Comparison of ENCODE assay signal across 14 mouse cellular contexts in the genomic region with DNA sequence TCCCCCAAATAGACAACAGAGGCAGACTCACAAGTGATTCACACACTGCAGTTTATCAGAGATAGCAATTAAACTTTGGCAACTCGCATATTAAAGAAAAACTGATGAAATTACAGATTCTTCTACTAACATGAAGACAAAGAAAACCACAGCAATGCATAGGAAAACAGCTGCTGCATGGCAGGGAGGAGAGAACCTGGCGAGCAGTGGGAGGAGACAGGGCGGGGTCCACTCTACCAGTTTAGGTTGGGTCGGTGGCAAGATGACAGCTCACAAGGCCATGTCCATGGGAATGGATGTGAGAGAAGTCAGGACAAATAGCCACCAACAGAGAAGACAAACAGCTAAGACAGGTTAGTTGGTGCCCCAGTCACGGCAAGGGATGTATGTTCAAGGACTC. TPM values are rescaled to one million over a fixed set of nuclear protein-coding genes. Genes with fewer than 3 reads are reported as not detected.
DNase-seq lines count a peak whose midpoint lies in the region; ATAC-seq and TF ChIP-seq lines count a peak whose summit lies in the region.
"Had no signal": no experiment of that assay in that cellular context is flagged by ENCODE, and none has a peak within 500 bp of the region (broad histone marks: within the 10 kb centered on the region; RNA-seq: fewer than 3 reads in every experiment).

No protein-coding gene starts in this region.

- H3K9ac ChIP-seq in heart, embryonic 13.5 days: no peak overlapping the region
- no peak overlapping the region for H3K9ac ChIP-seq in limb, embryonic 12.5 days (replicated peaks)
- H3K9ac ChIP-seq in midbrain, postnatal 0 days (replicated peaks; ENCODE audit: low read length, poor library complexity, severe bottlenecking): no peak overlapping the region

- H3K9me3 ChIP-seq in heart, embryonic 13.5 days: no peaks in the 10 kb centered on the region
- no peaks in the 10 kb centered on the region for H3K9me3 ChIP-seq in megakaryocyte, embryonic 14.5 days
- no peaks in the 10 kb centered on the region for H3K9me3 ChIP-seq in limb, embryonic 12.5 days
- H3K9me3 ChIP-seq in midbrain, postnatal 0 days (ENCODE audit: low read length): no peaks in the 10 kb centered on the region

- peak overlapping the region; percentile 81 for H3K27ac ChIP-seq in heart, embryonic 13.5 days (replicated peaks)
- H3K27ac ChIP-seq in limb, embryonic 12.5 days: peak overlapping the region; percentile 89
- H3K27ac ChIP-seq in midbrain, postnatal 0 days (ENCODE audit: low read depth, low read length): no peak overlapping the region

- H3K4me1 ChIP-seq in heart, embryonic 13.5 days: peaks cover 23% of the 10 kb centered on the region
- H3K4me1 ChIP-seq in megakaryocyte, embryonic 14.5 days: peaks cover 45% of the 10 kb centered on the region
- peaks cover 27% of the 10 kb centered on the region for H3K4me1 ChIP-seq in limb, embryonic 12.5 days (replicated peaks)
- H3K4me1 ChIP-seq in midbrain, postnatal 0 days (ENCODE audit: insufficient read depth, low read length): no peaks in the 10 kb centered on the region

- no peak for TF ChIP-seq CTCF in midbrain, postnatal 0 days (IDR thresholded peaks at IDR 0.05)

- ATAC-seq in heart, embryonic 13.5 days (ENCODE audit: extremely low read depth, insufficient number of reproducible peaks, low FRiP score, low TSS enrichment): no peak
- no peak for ATAC-seq in megakaryocyte, adult 5-6 weeks (ENCODE audit: poor library complexity, severe bottlenecking)
- no peak for ATAC-seq in limb, embryonic 12.5 days (ENCODE audit: insufficient number of reproducible peaks, insufficient read depth, low FRiP score, low TSS enrichment, low read depth)
- ATAC-seq in midbrain, postnatal 0 days (ENCODE audit: low FRiP score): no peak

- no peak overlapping the region for H3K4me2 ChIP-seq in heart, embryonic 13.5 days
- peak overlapping the region; percentile 52 for H3K4me2 ChIP-seq in limb, embryonic 12.5 days
- H3K4me2 ChIP-seq in midbrain, postnatal 0 days (ENCODE audit: low read depth, low read length, poor library complexity, severe bottlenecking): no peak overlapping the region

- no peak for DNase-seq in heart, adult 9 months (ENCODE audit: low spot score in 2 of 2)
- peak; percentile 36 to 44 for DNase-seq in thymus, postnatal 36 days
- no peak for DNase-seq in embryo, embryonic 10 days (ENCODE audit: low spot score)
- DNase-seq in midbrain, postnatal 0 days (ENCODE audit: low spot score): no peak
- DNase-seq: cerebellum, postnatal 36 days; kidney, adult 2 months; right cerebral cortex, postnatal 4 days had no signal

- WGBS in heart, embryonic 13.5 days: 74% methylated on average over 5 of the region's 5 CpGs
- WGBS in limb, embryonic 12.5 days: 72% methylated on average over 5 of the region's 5 CpGs
- 93% methylated on average over 5 of the region's 5 CpGs for WGBS in midbrain, postnatal 0 days

- H3K27me3 ChIP-seq in heart, embryonic 13.5 days (replicated peaks): no peaks in the 10 kb centered on the region
- no peaks in the 10 kb centered on the region for H3K27me3 ChIP-seq in megakaryocyte, embryonic 14.5 days (replicated peaks)
- no peaks in the 10 kb centered on the region for H3K27me3 ChIP-seq in limb, embryonic 12.5 days
- H3K27me3 ChIP-seq in midbrain, postnatal 0 days (ENCODE audit: insufficient read depth, low read length): no peaks in the 10 kb centered on the region

- no peak overlapping the region for H3K4me3 ChIP-seq in heart, embryonic 13.5 days
- peak overlapping the region; percentile 91 for H3K4me3 ChIP-seq in megakaryocyte, embryonic 14.5 days (replicated peaks)
- H3K4me3 ChIP-seq in limb, embryonic 12.5 days (replicated peaks): no peak overlapping the region
- H3K4me3 ChIP-seq in midbrain, postnatal 0 days (ENCODE audit: low read depth, low read length): no peak overlapping the region

- peaks cover 82% of the 10 kb centered on the region for H3K36me3 ChIP-seq in heart, embryonic 13.5 days
- peaks cover 44% of the 10 kb centered on the region for H3K36me3 ChIP-seq in megakaryocyte, embryonic 14.5 days (replicated peaks; ENCODE audit: low read length)
- peaks cover 69% of the 10 kb centered on the region for H3K36me3 ChIP-seq in limb, embryonic 12.5 days
- peaks cover 12% of the 10 kb centered on the region for H3K36me3 ChIP-seq in midbrain, postnatal 0 days (ENCODE audit: insufficient read depth, low read length)

RNA-seq across cellular contexts. Expression of gene Cldn22, which starts 28.5 kb away (rescaled TPM):
- polyA plus RNA-seq in heart, embryonic 13.5 days (2015; fragmentation: Nextera tagmentation; extraction: Ambion mirVana): not detected in 2 replicates
- not detected in 2 replicates for polyA plus RNA-seq in megakaryocyte, embryonic 14.5 days (2012; ENCODE audit: insufficient read depth, low replicate concordance)
- total RNA-seq in megakaryocyte, adult 5-6 weeks (2015): not detected in 2 replicates
- not detected in 2 replicates for total RNA-seq in megakaryocyte, adult 5-6 weeks (2017)
- polyA plus RNA-seq in limb, embryonic 12.5 days (2016; fragmentation: Nextera tagmentation; extraction: Ambion mirVana): not detected in 2 replicates
- total RNA-seq in midbrain, postnatal 0 days (2014; rRNA removed): not detected in 2 replicates
- not detected in 2 replicates for polyA plus RNA-seq in midbrain, postnatal 0 days (2015; fragmentation: Nextera tagmentation; extraction: Ambion mirVana)
- polyA plus RNA-seq: heart, embryonic 14.5 days; liver, embryonic 16.5 days had no signal

RNA-seq across cellular contexts. Expression of gene Cldn24, which starts 30.8 kb away (rescaled TPM):
- polyA plus RNA-seq in heart, embryonic 13.5 days (2015; fragmentation: Nextera tagmentation; extraction: Ambion mirVana): not detected in 2 replicates
- not detected in 2 replicates for polyA plus RNA-seq in megakaryocyte, embryonic 14.5 days (2012; ENCODE audit: insufficient read depth, low replicate concordance)
- not detected in 2 replicates for total RNA-seq in megakaryocyte, adult 5-6 weeks (2015)
- total RNA-seq in megakaryocyte, adult 5-6 weeks (2017): not detected in 2 replicates
- not detected in 2 replicates for polyA plus RNA-seq in limb, embryonic 12.5 days (2016; fragmentation: Nextera tagmentation; extraction: Ambion mirVana)
- not detected in 2 replicates for total RNA-seq in midbrain, postnatal 0 days (2014; rRNA removed)
- polyA plus RNA-seq in midbrain, postnatal 0 days (2015; fragmentation: Nextera tagmentation; extraction: Ambion mirVana): not detected in 2 replicates
- total RNA-seq: layer of hippocampus, postnatal 25 days had no signal
- polyA plus RNA-seq: heart, embryonic 14.5 days; kidney, adult 2 months; liver, embryonic 16.5 days had no signal

Comparison
In these comparisons a context has a peak if more than half of its experiments do, and no peak if none do; other contexts are left out.
1. DNase-seq: peak in thymus, postnatal 36 days (2 of 2); none in heart, adult 9 months (0 of 2), embryo, embryonic 10 days (single experiment) and midbrain, postnatal 0 days (single experiment).